Mouse (Mus musculus) embryo, embryonic 10.5 days (tissue): ENCODE data around the gene Bmpr1a.
"Not testable (repeated sequence)": the region's sequence is repeated elsewhere in the genome, so short reads cannot be mapped to it uniquely, and the experiment has no call there.

Source experiments
- DNase-seq: peaks from one replicate; pipeline ENCODE4 v3.0.0-alpha.2; 2015; ENCODE audit warnings: low spot score

The Bmpr1a gene

DNA sequence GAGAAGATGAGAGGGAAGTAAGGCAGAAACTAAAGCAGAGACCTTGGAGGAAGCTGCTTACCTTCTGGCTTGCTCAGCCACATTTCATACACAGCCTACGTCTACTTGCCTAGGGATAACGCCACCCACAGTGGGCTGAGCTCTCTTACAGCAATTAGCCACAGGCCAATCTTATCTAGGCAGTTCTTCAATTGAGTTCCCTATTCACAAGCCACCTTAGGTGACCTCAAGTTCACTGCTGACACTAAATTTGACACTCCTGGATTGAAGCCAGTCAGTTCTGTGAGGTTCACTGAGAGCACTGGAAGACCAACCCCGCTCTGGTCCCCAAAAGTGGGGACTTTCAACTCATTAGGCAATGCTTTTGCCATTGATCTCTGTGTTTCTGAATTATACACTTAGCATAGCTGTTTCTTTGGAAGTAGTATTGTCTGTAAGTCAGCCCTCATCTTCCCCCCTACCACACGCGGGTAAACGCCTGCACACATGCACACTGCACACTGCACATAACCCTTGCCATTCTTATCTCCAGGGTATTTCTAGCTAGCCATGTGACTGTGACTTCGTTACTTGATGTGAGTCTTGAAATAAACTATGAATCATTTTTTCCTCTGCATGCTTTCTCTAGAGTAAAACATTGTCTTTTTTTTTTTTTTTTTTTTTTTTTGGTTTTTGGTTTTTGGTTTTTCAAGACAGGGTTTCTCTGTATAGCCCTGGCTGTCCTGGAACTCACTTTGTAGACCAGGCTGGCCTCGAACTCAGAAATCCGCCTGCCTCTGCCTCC lies 120.0 kb downstream of the Bmpr1a start:
- no peak for DNase-seq

DNA sequence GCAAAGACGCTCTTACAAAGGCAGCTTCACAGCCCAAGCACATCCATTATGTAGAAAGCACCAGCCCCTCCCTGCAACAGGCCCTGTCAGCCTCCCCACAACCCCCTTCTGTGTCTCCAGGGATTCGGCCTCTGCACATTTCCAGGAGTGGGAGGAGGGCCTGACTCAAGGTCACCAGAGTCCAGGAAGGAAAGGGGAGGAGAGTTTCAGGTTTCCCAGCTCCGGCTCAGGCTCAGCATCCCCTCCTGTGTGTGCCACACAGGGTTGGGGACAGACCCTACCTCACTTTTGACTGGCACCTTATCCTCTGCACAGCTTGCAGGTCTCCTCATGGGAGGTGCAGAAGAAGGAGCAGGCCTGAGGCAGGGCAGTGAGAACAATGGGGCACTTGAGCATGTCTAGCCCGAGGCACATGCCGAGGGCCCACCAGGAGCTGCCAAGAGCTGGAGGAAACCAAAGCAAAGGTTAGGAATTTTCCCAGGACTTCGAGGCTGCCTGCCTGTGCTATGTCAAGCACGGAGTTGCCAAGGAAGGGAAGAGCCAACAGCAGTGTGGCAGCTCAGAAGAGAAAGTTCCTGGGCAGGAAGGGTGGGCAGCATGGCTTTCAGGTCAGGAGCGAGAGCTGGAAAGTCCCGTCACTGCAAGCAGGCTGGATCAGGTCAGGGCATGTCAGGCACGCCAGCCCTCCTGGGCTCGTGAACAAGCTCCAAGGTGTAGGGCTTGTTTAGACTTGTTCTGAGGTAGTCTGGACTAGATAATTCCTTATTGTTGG lies 124.4 kb downstream of the Bmpr1a start:
- DNase-seq = peak; percentile 77

DNA sequence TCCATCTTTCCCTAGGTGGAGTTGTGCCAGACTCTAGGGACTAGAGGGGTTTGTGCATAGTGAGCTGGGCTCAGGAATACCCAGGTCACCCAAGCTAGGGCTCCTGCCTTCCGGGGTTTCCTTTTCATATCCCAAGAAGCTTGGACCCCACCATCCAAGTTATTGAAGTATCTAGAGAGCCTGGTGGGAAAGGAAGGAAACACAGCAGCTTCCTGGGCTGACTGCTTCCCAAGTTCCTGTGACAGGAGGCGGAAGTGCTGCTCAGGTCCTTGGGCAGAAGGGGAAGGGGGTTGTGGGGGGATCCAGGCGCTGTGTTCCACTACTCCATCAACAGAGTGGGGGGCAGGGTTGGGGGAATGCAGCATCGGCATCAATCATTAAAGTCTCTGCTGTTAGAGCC lies 126.0 kb downstream of the Bmpr1a start:
- DNase-seq = no peak

DNA sequence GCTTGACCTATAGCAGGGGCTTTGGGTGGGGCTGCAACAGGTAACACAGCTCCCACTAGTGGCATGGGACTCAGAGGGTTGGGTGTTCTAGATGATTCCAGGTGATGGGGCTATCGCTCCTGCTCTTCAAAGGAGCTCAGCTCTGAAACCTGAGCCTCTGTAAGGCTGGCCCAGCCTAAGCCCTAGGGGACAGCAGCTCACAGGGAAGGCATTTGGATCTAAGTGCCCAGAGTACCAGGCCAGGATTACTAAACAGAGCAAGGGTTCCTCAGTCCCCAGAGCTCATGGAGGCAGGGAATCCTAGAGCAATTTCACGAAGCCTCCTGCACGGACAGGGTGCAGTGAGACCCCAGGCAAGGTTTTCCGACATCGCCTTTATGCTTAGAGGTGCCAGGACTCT lies 127.2 kb downstream of the Bmpr1a start:
- DNase-seq = no peak

DNA sequence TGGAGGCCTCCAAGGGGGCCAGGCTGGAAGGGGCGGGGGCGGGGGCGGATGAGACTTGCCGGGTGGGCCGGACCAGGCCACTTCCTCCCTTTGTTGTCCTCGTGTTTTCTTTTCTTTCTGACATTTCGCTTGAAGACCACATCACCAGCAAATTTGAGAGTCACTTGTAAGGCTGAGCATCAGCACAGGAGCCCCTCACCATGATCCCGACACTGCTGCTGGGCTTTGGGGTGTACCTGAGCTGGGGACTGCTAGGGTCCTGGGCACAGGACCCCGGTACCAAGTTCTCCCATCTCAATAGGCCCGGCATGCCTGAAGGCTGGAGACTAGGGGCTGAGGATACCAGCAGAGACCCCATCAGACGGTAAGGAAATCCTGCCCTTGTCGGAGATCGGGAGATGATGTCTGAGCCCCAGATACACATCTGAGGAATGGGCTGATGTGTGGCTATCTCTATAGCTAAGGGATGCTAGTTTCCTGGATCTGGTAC lies 127.7 kb downstream of the Bmpr1a start, which contains the start of gene Mmrn2:
Mmrn2 (plus strand) TSS at position 51 of the 490 bp plus-strand sequence.
- DNase-seq = no peak

DNA sequence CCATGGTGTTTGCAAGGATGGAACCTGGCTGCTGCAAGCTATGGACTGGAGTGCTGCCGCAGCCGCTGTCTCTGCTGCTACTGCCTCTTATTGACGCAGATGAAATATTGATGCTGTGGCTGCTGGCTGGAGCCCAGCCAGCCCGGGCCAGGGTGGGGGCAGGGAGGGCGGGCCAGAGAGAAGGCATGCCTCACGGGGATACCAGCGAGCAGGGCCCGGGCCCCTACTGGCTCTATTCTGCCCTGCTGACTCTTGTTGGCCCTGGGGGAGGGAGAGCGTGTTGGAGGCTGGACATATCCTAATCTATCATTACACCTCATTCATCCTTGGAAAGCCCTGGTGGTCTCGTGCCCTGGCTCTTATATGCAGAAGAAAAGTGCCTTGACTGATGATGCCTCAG lies 128.6 kb downstream of the Bmpr1a start, which contains the start of gene Sncg:
Sncg (minus strand) TSS at position 213 of the 400 bp plus-strand sequence.
- peak; percentile 44 for DNase-seq

DNA sequence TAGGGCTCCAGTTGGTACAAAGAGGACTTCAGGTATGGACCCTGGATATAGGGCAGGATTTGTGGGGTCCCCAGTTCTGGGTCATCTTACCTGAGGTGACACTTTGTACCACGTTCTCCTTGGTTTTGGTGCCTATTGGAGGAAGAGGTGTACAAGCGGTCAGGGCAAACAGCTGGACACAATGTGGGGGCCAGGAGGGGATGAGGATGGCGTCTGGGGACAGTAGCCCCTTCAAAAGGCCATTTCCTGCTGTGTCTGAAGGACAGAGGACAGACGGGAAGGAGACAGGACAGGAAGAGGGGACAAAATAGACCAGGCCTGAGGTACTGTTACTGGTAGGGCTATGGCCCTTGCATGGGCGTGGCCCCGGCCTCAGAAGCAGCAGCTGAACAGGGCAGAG lies 129.6 kb downstream of the Bmpr1a start:
- DNase-seq = no peak

DNA sequence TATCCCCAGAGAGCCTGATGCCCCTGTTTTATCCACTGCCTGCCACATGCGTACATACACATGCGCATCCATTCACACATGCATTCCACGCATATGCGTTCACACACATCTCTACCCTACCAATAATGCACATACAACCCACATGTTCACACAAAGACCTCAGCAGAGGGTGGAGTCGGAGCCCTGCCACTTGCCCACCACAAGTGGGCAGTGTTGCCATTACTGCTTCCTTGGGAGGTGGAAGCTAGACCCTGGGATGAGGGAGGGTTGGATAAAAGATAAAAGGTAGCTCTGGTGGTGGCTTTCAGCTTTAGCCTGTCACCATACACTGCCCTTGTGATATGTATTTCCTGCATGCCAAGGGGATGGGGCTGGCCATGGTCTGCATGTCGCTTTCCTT lies 130.5 kb downstream of the Bmpr1a start:
- DNase-seq = peak; percentile 64

DNA sequence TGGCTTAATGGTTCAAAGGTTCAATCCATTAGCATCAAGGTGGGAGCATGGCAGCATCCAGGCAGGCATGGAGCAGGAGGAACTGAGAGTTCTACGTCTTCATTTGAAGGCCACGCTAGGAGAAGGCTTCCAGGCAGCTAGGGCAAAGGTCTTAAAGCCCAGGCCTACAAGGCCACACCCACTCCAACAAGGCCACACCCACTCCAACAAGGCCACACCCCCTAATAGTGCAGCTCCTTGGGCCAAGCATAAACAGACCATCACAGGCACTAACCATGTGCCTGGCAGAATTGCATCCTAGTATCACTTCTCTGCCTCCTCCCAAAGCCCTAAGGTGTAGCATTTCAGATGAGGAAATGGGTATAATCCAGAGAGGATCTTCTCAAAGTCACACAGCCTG lies 131.4 kb downstream of the Bmpr1a start:
- DNase-seq = no peak

DNA sequence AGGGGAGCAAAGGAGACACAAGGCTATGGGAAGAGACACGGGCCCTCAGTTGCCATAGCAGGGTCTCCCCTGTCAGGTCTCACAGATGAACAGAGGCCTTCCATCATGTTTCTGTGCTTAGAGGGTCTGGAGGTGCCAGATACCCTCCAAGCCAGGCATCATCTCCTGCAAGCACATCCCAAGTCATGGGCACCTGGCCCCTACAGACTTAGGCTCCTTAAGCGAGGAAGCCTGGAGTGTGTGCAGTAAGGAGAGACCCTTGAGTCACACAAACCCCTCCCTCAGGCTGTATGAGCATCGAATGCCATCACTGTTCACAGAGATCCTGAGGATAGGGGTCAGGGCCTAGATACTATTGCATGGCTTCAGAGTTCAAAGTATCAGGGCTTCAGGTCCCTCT lies 132.2 kb downstream of the Bmpr1a start:
- no peak for DNase-seq

DNA sequence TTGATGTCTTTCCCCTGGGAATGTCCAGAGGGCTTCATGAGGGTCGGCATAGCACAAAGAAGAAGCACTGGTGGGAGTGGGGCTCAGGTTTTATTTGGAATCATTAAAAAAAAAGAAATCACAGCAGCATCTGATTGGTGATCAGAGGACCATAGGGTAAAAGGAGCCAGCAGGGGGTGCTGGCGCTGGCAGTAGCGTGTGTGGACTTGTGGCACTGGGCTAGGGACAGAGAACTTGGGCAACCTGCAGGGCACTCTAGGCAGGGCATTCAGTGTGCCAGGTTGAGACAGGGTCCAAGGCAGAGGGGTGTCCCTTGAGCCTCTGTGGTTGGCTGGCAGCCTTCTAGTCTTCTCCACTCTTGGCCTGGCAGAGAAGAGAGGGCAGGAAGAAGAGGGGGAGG lies 132.9 kb downstream of the Bmpr1a start:
- DNase-seq = no peak

DNA sequence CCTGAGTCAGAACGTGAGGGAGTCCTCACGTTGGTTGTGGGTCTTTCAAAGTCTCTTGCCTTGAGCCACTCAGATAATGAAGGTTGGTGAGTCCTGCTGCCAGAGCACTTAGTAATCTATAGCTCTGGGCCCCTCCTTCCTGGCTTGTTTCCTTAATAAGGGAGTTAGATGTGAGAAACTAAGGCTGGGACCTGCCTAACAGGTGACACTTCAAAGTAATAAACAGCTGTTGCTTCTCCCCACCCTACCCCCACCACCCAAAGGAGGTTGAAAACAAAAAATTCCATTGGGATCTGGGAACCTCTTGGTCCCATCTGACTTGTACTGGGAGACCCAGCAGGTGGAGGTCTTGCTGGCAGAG lies 138.0 kb downstream of the Bmpr1a start:
- no peak for DNase-seq

DNA sequence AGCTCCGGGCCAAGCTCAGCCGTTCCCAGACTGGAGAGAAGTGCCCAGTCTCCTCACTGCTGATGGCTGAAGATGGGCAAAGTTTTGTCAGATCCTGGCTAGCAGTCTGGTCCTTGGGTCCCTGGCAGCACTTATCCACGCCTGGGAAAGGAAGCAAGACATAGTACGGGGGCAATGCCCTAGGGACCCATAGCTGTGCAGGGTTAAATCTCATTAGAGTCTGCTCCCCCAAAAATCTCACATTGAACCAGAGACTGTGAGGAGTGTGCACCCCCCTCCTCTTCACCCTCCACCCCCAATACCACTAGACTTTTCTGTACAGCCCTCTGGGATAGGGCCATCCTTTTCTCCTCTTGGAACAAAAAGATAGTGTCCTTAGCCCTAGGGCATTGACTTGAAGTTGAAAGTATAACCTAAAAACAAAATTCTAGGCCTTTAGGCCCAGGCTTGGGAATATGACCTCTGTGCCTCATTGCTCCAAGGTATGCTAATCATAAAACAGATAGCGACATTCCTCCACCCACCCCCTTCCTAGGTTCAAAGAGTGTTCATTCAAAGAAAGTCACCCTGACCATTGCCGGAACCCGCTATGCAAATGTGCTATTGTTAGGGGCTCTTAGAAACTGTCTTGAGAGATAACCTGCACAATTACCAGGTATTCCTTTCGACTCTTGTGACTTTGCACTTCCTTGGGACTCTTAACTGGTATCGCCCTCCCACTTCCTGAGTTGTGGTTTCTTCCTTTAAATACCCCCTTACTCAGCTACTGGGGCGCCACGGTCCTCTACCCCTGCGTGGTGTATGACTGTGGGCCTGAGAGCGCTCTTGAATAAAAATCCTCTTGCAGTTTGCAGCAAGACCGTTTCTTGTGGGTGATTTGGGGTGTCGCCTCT lies 138.6 kb downstream of the Bmpr1a start:
- not testable (repeated sequence) for DNase-seq

DNA sequence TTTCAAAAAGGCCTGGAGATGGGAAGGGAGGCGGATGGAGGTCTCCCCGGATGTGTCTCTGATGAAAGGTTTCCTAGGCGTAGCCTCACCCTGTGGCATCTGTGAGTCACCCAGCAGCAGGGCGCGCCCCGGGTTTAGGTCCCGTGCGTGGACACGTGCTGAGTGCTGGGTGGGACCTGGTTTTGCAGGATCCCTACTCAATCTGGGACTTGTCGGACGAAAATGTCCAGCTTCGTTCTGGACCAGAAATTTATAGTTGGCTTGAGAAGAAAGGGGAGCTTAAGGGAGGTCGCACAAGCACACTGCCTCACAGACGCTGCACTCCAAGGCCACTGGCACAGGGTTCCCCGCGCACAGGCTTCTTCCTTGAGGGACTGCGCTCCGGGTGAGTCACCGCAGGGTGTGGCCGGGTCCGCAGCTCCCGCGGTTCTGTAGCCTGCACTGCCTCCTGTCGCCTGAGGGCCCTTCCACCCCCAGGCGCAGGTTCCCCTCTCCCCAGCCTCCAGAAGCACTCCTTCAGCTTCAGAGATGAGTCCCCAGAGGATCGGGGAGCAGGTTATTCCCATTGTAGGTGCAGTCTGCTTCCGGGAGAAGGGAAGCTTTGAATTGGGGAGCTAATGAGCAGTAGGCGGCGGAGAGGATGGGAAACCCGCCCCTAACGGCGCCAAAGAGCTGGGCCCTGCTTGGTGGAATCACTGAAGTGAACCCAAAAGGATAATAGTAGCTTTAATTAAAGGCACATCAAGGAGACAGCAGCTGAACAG lies 139.5 kb downstream of the Bmpr1a start:
- peak; percentile 61 for DNase-seq

DNA sequence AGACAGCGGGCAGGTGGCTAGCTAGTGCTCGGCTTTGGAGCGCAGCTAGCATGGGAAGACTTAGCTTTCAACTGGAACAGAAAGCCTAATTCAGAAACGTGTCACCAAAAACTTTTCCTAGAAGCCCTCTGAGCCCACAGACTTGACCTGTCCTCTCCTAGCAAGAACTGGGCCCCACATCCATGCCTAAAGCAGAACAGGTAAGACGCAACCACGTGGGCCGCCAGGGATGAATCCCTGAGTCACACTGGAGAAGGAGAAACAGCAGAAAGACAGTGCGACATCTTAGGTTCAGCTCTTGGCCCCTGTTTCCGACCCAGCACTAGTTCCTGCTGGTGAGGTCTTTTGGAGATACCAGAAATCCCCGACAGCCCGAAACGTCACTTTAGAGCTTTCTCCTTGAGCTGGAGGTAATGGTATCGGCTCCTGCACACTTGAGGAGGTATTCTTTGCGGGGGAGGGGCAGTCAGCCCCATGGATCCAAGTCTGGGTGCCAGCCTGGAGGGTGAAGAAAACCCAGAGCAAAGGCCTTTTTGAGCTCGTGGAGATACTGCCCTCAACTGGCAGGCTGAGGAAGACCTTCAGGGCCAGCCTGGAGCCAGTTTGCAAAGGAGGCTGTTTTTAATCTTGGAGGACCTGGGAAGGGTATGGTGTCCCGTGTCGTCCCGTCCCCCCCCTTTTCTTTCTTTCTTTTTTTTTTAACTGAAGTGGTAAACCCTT lies 140.3 kb downstream of the Bmpr1a start:
- DNase-seq = peak; percentile 82

DNA sequence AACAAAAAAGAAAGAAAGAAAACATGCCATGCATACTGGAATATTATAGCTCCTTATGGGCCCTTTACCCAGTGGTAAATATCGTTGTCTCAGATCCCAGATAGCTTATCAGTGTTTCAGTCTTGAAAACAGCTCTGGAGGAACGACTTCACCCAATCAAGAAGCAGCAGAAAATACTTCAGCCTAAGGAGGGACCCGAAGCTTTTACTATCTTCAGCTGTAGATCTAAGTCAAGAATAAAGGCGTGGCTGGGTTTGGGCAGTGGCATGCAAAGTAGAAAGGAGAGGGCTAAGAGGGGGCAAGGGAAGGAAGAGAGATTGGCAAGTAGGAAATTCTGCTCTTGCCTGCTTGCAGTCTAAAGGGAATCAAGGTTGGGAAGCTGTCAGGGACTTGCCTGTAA lies 141.0 kb downstream of the Bmpr1a start:
- no peak for DNase-seq
